Mouse (Mus musculus) lung, postnatal 14 days (tissue): Measurements from ENCODE around the gene Hoxa5.

Experiments
- DNase-seq: peaks from one replicate; pipeline ENCODE4 v3.0.0; 2021

The Hoxa5 gene

DNA sequence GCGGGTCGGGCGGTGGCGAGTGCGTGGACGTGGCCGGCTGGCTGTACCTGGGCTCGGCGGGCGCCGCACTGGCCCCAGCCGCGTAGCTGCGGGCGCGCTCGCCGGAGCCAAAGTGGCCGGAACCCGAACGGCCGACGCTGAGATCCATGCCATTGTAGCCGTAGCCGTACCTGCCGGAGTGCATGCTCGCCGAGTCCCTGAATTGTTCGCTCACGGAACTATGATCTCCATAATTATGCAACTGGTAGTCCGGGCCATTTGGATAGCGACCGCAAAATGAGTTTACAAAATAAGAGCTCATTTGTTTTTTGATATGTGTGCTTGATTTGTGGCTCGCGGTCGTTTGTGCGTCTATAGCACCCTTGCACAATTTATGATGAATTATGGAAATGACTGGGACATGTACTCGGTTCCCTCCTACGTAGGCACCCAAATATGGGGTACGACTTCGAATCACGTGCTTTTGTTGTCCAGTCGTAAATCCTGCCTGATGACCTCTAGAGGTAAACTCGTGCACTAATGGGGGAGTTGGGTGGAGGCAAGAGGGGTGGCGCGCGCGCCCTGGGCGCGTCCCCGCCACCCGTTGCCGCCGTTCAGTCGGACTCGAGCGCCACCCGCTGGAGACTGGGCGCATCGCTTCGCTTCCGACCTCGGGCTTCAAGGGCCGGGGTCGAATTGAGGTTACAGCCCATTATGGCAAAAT, at the start of gene Hoxa5:
Hoxa5 (minus strand) TSS at position 538 of the 703 bp plus-strand sequence.
- peak; percentile 90 for DNase-seq

DNA sequence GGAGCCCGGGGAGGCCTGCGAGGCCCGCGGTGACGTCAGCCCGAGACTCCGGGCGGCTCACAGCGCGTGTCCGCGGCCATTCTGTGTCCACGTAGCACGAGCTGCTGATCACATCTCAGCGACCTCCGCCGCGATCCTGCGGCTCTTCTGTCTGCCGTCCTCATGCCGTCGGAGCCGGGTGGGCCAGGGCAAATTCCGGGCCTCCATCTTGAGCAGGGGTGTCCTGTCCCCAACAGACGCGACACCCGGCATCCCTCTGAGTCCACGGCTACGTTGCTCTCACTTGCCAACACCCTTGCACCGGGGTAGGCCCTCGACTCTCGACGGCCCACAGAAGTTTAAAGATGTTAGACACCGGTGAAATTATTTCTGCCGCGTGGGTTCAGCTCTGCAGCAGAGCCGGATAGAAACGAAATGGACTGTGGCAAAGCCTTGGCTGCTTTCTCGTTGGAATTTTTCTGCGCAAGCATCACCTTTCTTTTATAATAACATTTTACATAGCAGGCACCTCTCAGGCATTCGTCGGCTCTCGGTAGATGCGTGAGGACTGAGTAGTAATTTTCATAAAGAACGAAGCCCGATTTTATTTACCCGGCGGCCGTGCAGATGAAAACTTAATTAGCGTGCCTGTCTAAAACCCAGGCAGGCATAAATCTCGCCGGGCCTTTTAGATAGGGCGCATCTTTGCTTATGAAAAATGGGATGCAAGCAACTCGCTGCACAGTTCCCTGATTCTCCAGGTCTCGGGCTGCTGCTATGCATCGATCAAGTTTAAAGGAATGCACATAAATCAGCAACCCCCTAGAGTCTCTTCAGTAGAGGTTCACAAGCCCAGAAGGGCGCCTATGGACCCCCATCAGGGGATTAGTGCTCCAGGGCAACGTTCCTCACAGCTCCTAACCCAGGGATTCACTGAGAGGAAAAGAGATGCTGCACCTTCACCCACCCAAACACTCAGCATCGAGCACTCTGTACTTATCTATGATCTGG, 49.4 kb upstream of the Hoxa5 start:
- no peak for DNase-seq

DNA sequence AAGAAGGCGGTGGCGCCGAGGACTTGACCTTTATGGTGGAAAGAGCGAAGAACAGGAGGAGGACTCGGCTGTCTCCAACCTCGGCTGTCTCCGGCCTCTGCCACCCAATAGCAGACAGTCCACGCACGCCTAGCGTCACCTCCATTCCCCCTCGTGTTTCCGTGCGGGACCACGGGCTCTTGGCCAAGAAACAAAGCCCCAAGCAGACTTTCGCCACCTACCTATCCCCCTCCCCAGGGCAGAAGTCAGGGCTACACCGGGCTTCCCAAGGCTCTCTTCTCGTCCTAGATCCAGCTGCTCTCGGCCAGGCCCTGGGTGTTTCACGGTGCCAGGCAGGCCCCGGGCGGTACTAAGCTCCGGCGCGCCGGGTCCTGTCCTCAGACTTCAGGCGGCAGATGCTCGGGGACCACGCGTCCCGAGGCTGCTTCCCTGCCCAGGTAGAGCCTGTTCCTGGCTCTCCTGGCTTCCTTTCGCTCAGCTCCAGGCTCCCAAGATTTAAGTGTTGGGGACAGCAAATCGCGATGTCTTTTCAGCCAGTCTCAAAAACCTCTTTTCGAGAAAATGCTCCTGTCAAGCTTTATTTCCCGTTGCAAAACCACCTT, 48.5 kb upstream of the Hoxa5 start:
- no peak for DNase-seq

DNA sequence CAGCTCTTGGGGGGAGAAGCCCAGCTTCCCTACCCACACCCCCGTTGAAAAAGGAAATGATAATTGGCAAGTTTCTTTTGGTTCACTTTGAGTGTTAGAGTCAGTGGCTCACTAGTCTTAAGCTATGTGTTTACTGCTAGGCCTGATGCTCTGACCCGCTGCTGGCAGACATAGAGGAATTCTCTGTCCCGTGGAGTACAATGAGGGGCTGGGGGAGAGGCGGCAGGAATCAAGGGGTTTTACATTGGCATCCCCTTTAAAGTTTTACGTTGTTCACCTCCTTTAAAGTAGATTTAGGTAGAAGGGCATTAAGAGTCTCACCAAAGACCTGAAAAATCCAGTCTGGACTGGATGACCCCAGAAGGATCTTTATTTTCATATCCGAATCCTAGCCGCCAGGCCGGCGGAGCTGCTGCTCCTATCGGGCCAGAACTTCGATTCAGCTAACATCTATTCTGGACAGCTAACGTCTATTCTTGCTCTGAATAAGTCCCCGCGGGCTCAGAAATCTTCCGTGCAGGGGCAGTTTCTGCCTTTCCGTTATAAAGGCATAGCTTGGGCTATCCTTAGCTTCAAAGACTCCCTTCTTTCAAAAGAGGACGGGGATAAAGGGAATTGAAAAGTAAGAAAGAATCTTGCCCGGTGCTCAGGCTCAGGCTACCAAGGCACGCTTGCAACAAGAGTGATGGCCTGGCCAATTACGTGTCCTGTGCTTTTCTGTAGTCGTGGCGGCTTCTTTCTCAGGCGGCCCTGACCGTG, 47.8 kb upstream of the Hoxa5 start:
- no peak for DNase-seq

DNA sequence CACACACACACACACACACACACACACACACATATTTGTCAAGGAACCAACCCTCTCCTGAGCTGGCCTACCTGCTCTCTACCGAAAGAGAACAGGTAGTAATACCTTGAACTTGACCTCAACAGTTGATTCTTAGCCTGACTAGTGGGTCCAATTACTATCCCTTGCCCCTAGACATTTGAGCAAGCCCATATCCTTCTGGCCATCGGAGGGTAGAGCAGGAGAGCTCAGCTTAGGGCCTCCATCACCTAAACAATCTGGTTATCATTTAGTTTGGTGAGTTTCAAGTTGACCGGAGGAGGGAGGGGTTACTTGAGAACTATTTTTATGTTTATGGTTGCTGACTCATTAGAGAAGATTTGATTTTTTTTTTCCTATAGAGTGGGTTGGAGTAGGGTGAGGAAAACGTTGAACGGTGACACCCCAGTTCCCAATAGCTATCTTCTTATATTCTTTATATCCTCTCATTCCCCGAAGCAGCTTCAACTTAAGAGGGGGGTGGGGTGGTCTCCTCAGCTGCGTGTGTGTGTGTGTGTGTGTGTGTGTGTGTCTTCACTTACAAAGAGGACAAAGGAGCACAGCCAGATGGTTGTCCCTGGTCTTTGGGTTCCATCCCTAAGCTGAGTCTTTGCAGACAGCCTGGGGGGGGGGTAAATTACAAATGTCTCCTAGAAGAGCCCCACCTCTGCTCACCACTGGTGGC, 46.9 kb upstream of the Hoxa5 start:
- DNase-seq = no peak

DNA sequence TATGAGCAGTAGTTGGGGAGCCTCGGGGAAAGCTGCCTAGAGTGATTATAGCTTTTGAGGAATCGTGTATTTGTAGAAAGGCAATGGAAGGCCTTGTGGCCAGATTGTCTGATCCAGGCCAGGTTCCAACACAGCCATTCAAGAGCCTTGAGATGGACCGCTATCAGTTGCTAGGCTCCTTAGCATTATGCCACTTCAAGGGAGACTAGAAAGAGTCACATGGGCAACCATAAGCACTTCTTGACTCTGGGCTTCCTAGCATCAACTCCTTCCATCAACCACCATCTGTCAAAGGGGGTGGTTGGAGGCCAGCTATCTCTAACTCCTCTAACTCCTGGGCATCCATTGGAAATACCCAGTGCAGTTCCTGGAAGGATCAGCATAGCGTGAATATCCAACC, 45.4 kb upstream of the Hoxa5 start:
- no peak for DNase-seq

DNA sequence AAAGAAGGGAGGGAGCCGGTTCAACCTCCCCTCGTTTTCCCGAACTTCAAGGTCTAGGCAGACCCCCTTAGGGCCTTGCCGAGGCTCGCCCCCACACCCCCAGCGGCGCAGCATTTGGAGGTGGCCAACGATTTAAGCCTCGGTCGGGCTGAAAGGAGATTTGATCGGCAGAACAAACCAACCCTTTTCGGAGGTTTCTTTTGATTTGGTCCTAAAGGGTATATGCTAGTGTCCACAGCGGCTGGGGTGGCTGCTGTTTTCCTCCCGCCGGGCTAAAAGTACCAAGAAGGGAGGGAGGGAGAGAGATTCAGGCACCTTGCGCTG, 45.0 kb upstream of the Hoxa5 start:
- no peak for DNase-seq

DNA sequence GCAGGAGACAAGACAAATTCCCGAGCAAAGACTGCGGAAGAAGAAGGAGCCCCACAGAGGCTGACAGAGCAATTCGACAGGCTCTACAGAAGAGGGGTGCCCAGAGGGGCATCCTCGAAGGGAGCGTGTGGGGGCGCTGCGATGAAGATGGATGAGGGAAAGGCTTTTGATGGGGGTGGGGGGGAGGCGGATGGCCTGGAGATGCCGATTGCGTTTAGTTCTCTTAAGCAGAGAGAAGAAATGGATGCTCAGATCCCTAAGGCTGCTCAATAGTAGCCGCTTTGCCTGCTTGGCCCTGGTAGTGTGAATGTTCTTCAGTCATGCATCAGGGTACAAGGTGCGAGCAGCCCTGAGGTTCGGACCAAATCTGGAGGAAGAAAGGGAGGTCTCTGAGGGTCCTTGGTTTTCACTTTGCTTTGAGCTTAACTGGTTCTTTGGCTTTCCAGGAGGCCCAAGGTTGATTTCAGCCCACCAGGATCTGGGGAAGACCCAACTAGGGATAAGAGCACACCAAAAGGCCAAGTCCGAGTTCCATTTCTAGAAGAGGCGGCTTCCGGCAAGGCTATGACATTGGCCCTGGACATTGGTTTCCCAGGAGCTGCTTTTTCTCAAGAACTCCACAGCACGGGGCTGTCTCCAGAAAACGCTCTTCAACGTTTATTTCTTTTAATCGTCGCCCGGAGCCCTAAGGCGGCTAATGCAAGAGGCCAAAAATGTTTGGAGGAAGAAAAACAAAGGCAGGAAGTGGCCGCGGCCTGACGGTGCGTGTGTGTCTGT, 44.4 kb upstream of the Hoxa5 start:
- no peak for DNase-seq

DNA sequence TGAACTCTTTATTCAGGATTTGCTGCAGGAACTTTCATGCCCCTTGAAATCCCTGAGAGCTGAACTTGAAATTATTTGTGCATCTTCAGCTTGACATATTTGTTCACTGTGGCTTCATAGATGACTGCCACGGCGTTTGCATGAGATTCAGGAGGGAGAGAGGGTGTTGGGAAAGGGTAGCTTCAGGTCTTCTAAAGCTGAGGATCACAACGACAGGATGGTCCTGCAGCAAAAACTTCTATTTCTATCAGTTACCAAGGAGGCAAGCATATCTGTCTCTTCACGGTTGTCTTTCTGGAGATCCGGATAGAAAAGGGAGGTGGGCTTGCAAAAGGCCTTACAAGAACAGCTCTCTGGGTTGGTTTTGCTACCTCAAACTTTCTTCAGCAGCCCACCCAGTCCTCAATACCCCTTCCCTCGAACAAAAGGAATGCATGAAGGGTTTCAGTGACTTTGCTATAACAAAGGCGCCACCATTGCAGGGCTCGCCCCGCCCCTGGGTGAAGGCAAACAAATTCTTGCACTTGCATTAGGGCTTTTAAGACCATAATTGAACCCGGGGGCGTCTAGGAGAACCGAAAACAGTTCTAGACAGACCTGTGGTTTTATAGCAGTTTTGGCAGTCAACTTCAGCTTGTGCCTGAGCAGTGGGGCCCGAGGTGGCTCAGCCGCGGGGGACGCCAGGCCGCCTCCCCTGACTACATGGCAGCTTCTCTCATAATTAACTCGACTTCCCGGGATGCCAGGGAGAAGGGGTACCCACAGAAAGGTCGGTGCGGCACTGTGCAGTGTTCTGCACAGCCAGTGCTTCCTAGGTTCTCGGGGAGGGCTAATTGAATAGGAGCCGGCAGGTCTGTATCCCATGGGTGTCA, 43.6 kb upstream of the Hoxa5 start:
- no peak for DNase-seq

DNA sequence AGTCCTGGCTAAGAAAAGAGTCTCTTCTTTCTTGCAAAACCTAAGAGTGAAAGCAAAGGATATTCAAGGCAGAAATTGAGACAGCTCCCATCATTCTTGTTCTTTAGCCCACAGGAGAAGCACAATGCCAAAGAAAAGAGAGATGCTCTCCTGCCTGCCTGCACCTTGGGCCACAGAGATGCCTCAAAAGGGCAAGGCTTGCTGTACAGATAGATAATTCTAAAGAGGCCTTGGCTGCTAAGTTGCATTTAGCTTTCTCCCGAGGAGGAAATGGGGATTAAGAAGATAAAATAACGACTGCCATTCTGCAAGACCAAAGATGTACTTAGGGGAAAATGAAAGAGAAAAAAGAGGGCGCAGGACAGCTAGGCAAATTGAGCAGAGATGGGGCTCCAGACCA, 42.5 kb upstream of the Hoxa5 start:
- no peak for DNase-seq

DNA sequence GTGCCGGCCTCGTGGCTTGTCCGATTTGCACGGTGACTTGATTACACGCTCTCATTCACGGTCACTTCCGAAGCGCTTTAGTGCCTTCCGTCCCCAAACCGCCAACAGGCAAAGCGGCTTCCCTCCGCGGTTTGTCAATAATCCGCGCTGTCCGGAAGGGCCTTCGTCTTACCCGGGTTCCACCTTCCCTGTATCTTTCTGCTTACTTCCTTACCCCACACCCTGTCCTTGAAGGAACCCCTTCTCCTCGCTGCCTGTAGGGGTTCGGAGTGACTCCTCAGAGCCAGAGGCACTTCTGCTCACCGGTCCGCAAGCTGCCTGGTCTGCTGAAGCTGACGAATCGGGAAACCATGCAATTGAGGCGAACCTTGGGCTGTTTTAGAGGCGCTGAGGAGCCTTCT, 42.0 kb upstream of the Hoxa5 start:
- no peak for DNase-seq

DNA sequence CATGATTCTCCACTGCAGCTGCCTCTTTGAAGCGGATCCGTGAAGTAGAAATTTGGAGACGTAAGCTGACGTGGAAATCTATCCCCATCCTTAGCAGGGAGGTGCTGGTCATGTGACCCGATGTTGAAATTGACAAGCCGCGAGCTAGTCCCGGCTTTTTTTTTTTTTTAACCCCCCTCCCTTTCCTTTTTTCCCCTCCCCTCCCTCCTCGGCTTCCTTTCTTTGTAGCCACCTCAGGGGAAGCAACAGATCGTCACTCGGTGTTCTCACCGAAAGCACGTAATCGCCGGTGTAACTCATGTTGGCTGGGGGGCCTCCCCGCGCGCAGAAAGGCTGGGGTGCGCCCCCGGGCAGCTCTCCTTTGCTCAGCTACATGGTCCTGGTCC, 41.4 kb upstream of the Hoxa5 start, which contains the start of gene Hoxa11:
Hoxa11 (minus strand) TSS at position 54 of the 386 bp plus-strand sequence.
- DNase-seq = no peak

DNA sequence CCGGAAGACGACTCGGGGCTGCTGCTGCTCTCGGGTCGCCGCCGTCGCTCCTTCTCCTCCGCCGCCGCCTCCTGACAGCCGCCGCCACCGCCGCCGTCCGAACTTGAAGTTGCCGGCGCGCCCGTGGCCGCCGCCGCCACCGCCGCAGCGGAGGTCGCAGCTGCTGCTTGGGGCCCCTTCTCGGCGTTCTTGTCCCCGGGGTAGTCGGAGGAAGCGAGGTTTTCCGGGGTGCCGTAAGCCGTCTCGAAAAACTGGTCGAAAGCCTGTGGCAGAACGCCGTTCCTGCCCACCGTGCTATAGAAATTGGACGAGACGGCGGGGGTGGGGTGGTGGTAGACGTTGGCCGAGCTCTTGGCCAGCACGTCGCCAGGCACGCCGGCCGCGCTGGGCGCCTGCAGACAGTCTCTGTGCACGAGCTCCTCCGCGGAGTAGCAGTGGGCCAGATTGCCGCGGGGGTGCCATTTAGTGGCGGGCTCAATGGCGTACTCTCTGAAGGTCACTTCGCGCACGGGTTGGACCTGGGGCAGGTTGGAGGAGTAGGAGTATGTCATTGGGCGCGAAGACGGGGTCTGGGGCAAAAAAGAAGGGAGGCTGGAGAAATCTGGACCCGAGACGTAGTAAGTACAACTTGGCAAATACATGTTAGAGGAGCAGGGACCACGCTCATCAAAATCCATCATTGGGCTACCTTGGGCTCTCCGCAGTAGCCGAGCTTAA, 40.8 kb upstream of the Hoxa5 start:
- no peak for DNase-seq

DNA sequence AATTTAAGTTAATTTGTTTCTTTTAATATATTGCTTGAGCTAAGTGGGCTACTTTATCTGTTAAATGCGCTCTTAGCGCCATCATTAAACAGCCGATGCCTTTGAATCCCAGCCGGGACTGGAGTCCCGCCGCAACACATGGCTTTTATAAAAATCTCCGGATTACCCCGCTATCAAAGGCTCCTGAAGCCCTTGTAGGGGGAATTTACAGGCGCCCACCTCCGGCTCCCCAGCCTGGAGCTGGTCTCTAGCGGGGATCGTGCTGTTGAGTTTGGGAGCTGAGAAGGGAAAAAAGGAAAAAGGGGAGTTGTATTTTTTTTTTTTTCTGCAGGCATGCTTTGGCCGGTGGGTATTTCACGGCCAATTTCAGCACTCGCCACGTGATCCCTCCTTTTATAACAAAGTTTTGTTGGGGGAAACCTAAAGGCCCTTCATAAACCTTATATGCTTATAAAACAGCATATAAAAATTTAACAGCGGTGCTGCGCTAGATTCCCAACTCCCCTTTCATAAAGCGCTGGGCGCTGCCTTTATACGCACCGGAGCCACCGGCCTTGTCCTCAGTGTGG, 40.2 kb upstream of the Hoxa5 start:
- no peak for DNase-seq

DNA sequence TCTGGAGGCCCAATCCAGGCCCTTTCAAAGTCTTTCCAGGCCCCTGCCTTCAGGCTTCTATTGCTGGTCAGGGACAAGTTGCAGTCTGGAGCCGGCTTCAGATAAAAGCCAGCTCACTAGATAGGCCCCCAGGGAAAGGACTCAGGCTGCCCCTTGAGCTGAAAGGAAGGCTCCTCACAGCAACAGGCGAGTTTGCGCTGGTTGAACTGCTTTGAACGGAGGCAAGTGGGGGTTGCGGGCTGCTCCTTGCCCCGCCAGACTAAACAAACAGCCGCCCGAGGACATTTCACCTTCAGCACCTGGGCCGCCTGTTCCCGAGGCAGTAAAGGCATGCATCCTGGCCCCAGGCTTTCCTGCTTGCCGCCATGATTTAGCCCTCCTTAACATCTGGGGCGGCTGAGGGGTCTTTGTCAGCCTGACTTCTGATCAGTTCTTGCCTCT, 39.3 kb upstream of the Hoxa5 start:
- DNase-seq = no peak

DNA sequence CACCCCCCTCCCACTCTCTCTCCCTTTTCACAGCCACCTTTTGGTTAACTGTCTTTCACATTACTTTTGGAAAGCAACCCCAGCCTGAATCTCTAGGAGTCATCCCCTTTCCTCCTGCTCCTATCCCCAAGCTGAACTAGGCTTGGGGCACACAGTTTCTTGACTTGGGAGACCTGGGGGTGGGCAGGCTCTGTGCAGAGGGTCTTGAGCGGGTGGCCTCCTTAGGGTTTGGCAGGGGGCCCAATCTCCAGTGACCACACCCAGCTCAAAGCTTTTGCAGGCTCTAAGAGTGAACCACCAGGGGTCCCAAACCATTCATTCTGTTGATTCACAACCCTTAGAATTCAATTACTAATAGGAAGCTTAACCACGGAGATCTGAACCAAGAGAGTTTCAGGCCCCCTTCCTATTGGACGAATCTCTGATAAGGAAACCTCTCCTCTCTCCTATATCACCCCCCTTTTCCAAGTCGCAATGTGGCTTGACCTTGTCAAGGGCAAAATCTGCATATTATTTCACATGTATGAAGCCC, 38.5 kb upstream of the Hoxa5 start:
- DNase-seq = no peak

DNA sequence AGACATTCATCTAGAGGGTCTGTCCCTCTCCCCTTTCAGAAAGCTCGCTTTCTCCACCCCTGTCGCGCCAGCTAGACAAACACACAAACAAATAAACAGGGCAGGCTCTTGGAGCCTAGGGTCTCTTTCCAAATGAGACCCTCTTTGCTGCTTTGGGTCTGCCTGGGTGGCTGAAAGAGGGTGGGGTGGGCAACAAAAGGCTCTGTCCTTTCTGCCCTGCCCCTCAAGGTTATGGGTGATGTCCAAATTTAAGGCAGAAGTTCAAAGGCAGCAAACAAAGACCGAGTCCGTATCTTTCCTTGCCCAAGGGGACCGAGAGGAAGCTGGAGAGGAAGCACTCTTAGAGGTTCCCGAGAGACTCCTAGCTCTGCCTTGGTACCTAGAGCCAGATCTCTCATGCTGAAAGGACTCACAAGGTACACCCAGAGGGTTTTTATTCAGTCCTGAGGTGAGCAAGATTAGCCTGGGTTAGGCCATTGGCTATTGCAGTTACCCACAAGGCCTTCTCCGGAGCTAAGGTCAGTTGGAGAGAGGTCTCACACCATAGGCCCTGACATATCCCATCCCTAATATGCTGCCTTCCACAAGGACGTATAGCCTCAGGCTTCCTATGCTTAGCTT, 36.7 kb upstream of the Hoxa5 start:
- DNase-seq = no peak

DNA sequence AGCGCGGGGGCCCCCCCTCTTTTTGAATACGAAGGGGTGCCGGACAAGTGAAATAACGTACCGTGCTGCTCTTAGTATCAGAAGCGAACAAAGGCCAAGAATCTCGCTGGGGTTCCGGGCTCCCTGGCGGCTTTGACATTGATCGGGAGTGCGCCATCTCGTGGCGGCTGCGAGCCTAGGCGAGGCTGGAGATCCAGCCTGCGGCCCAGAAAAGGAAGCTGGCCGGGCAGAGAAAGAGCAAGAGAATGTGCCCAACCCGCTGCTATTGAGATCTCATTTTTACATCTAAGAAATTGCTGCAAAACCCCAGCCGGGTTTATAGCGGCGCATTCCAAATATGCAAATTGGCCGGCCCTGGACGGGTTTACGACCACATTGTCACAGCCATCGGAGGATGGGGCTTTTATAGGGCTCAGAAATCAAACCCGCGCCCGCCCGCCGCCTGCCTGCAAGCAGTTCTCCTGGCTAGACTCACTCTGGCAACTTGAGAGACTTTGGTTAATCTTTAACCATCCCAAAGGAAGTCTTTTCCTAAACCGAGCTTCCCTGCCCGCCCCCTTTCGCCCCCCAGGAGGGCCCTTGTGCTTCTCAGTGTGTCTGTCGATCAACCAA, 36.1 kb upstream of the Hoxa5 start, which contains the start of gene Hoxa10:
Hoxa10 (minus strand) TSS at position 466 of the 612 bp plus-strand sequence.
- DNase-seq = peak; percentile 85
